Mouse (Mus musculus): ENCODE measurements around the gene Ednra. TPM values are rescaled to one million over a fixed set of nuclear protein-coding genes. Genes with fewer than 3 reads are reported as not detected.

Gene Ednra
- polyA plus RNA-seq, 1 experiment from 2014 or later: 14.3 TPM

DNA sequence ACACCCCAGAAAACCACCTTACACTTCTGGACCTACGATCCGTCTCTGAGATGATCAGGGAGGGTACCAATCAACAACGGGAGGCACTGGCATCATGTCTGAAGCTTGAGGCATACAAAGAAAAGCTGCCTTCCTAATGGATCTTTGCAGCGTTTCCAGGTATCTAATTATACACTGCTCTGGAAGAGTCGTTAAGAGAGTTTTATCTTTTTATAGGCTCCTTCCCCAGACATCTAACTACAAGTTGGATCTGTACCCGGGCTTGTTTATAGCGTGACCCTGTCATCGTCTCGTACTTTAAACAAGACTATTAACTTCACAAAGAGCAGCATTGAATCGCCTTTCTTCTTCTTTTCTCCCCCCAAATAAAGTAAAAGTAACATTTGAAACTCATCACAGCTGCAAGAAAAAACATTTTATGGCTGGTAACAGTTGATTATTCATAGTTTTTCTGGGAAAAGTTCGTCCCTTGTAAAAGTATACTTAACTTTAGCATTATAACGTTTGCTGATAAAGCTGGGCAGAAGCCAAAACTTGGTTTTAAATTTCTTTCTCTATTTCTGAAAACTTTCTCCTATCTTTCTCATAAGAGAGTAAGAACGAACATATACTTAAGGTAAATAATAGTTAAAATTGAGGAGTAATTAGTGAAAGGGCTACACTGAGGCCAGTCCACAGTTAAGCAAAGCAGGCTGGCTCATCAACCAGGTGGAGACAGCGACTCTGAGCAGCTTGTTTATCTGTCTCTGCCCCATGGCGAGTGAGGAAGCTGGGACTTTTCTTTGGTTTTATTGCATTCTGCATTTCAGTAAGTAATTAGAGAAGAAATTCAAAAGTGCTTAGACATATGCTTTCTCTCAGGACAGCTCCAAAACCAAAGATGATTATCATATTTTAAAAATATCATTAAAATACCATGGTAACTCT lies 42.0 kb downstream of the Ednra start:
- Histone ChIP-seq H3K36me3 (no peaks in the 10 kb centered on the region), H3K9me3 (no peaks in the 10 kb centered on the region), H3K27ac (no peak overlapping the region), H3K4me3 (no peak overlapping the region), H3K27me3 (replicated peaks) (no peaks in the 10 kb centered on the region), H3K4me1 (no peaks in the 10 kb centered on the region), H3K4me2 (replicated peaks) (no peak overlapping the region), H3K9ac (no peak overlapping the region)
- 35% methylated on average over 15 of the region's 15 CpGs for WGBS
- no peak for ATAC-seq (ENCODE audit: low FRiP score, low read depth)

- no peak overlapping the region for H3K9ac ChIP-seq
- no peaks in the 10 kb centered on the region for H3K27me3 ChIP-seq (replicated peaks)
- no peak for ATAC-seq (ENCODE audit: low FRiP score, low read depth)
- H3K4me2 ChIP-seq (replicated peaks): no peak overlapping the region
- H3K4me1 ChIP-seq: no peaks in the 10 kb centered on the region
- 77% methylated on average over 4 of the region's 4 CpGs for WGBS
- no peaks in the 10 kb centered on the region for H3K9me3 ChIP-seq
- no peaks in the 10 kb centered on the region for H3K36me3 ChIP-seq
- no peak overlapping the region for H3K27ac ChIP-seq
- H3K4me3 ChIP-seq: no peak overlapping the region
Measured at GRCm38 (mm10) chr8:77672036-77672435, 52.2 kb downstream of the Ednra start.

- no peak for ATAC-seq (ENCODE audit: low FRiP score, low read depth)
- Histone ChIP-seq H3K4me3 (no peak overlapping the region), H3K36me3 (no peaks in the 10 kb centered on the region), H3K27ac (no peak overlapping the region), H3K4me1 (no peaks in the 10 kb centered on the region), H3K4me2 (replicated peaks) (no peak overlapping the region), H3K9ac (no peak overlapping the region), H3K27me3 (replicated peaks) (no peaks in the 10 kb centered on the region), H3K9me3 (no peaks in the 10 kb centered on the region)
- 87% methylated on average over 4 of the region's 4 CpGs for WGBS
Measured at GRCm38 (mm10) chr8:77670612-77671363, 53.5 kb downstream of the Ednra start.

- Histone ChIP-seq H3K9me3 (no peaks in the 10 kb centered on the region), H3K27ac (no peak overlapping the region), H3K4me2 (replicated peaks) (no peak overlapping the region), H3K27me3 (replicated peaks) (no peaks in the 10 kb centered on the region), H3K4me3 (no peak overlapping the region), H3K4me1 (no peaks in the 10 kb centered on the region), H3K9ac (no peak overlapping the region), H3K36me3 (no peaks in the 10 kb centered on the region)
- WGBS: 95% methylated on average over 5 of the region's 5 CpGs
- no peak for ATAC-seq (ENCODE audit: low FRiP score, low read depth)
Measured at GRCm38 (mm10) chr8:77667916-77668315, 56.3 kb downstream of the Ednra start.

DNA sequence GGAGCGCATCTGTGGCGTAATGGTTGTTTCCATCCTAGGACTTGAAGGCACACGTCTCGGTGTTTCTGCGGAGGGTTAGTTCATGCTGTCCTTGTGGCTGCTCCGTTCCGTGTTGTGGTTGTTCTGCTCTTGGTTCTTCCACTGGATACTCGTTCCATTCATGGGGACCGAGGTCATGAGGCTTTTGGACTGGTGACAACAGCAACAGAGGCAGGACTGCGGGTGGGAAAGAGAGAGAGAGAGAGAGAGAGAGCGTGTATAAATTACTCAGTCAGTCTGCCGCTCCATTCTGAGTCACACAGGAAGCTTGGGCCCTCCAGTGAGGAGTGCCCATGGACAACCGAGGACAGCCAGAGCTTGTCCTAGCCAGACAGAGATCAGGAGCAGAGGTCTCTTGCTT lies 59.4 kb downstream of the Ednra start:
- WGBS: 94% methylated on average over 13 of the region's 13 CpGs
- ATAC-seq (ENCODE audit: low FRiP score, low read depth): no peak
- Histone ChIP-seq H3K36me3 (no peaks in the 10 kb centered on the region), H3K9ac (no peak overlapping the region), H3K9me3 (no peaks in the 10 kb centered on the region), H3K4me1 (no peaks in the 10 kb centered on the region), H3K4me2 (replicated peaks) (no peak overlapping the region), H3K27me3 (replicated peaks) (no peaks in the 10 kb centered on the region), H3K4me3 (no peak overlapping the region), H3K27ac (no peak overlapping the region)

DNA sequence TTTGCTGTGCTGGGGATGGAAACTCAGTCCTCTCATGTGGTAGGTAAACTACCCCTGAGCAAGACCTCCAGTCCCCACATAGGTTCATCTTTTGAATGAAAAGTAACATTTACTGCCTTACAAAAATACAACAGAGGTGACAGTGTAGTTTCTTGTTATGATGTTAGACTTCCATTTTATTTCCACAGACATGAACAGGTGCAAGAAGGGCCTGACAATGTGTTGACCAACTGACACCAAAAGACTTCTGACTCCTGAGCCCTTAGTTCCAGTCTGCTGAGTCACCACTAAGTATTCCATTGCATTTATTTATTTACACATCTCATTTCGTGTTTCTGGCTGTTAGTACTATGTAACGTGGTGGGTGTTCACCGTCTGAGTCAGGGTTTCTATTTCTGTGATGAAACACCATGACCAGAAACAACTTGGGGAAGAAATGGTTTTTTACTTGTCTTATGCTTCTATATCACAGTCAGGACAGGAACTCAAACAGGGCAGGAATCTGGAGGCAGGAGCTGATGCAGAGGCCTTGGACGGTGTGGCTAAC lies 64.7 kb downstream of the Ednra start:
- WGBS: 81% methylated on average over 4 of the region's 4 CpGs
- H3K4me2 ChIP-seq (replicated peaks): no peak overlapping the region
- no peak overlapping the region for H3K27ac ChIP-seq
- no peak overlapping the region for H3K9ac ChIP-seq
- H3K4me1 ChIP-seq: no peaks in the 10 kb centered on the region
- ATAC-seq (ENCODE audit: low FRiP score, low read depth): no peak
- H3K4me3 ChIP-seq: no peak overlapping the region
- no peaks in the 10 kb centered on the region for H3K27me3 ChIP-seq (replicated peaks)
- no peaks in the 10 kb centered on the region for H3K9me3 ChIP-seq
- no peaks in the 10 kb centered on the region for H3K36me3 ChIP-seq

- 70% methylated on average over 3 of the region's 3 CpGs for whole genome bisulfite sequencing
- no peak for ATAC-seq (ENCODE audit: low FRiP score, low read depth)
- H3K27me3 ChIP-seq (replicated peaks): no peaks in the 10 kb centered on the region
Measured at GRCm38 (mm10) chr8:77658356-77658755, 65.9 kb downstream of the Ednra start.

DNA sequence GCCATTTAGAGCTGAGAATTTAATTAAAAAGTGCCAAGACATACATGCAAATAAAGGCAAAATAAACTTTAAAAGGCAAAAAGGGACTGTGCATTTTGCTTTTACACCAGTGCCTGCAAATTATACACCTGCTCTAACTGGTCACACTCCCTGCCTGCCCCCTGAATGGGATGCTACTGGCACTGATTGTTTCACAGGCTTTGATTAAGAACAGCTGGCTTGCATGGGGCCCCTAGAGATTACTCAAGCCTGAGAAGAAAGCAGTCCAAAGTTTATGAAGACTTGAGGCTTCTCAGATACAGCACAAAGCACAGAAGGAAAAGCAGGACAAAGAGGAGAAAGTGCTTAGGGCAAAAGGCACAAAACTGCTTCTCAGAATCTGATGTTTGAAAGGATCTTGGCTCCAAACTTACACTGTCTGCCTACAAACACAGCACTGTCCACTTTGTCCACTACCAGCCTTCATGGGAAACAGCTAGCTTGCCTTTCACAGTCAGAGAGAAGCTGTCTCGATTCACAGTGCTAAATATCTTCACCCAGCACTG lies 73.5 kb downstream of the Ednra start:
- 61% methylated on average over 1 of the region's 1 CpGs for WGBS
- no peak for ATAC-seq (ENCODE audit: low FRiP score, low read depth)
- Histone ChIP-seq H3K27me3 (replicated peaks) (no peaks in the 10 kb centered on the region), H3K36me3 (no peaks in the 10 kb centered on the region), H3K4me1 (no peaks in the 10 kb centered on the region), H3K9me3 (no peaks in the 10 kb centered on the region), H3K4me2 (replicated peaks) (no peak overlapping the region), H3K27ac (no peak overlapping the region), H3K4me3 (no peak overlapping the region), H3K9ac (no peak overlapping the region)

More at GRCm38 (mm10) chr8:77658356-77658755, 65.9 kb downstream of the Ednra start:
- no peak overlapping the region for H3K4me3 ChIP-seq
- H3K4me1 ChIP-seq: no peaks in the 10 kb centered on the region
- H3K4me2 ChIP-seq (replicated peaks): no peak overlapping the region
- no peak overlapping the region for H3K27ac ChIP-seq
- no peak overlapping the region for H3K9ac ChIP-seq
- H3K9me3 ChIP-seq: no peaks in the 10 kb centered on the region
- H3K36me3 ChIP-seq: no peaks in the 10 kb centered on the region

DNA sequence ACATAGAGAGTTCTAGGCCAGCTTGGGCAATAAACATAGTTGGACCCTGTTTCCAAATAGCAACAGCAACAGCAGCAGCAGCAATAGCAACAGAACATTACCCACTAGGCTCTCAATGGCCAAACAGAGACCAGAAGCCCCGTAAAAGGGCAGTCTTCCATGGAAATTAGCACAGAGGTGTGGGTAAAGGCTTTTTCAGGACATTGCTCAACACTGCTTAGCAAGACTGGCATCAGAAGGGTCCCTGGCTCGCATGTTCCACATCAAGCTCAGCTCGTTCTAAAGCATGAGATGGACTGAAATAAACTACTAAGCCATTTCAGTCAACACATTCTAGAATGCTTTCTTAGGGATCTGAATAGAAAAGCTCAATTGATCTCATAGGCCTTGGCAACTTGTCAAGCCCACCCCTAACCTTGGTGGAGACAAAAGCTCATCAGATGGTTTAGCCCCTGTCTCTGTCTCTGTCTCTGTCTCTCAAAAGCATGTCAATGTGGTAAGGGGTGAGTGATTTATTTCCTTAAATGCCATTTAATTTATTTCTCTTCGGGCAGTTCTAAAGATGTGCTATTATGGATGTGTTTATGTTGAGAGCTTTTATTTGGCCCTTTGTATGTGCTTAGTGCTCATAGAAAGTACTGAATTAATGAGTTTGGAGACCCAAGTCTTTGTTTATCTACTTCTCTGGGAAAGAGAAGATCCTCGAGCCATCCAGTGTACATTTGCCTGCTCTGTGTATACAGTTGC lies 84.0 kb downstream of the Ednra start:
- 60% methylated on average over 5 of the region's 5 CpGs for WGBS
- no peak overlapping the region for H3K4me3 ChIP-seq

DNA sequence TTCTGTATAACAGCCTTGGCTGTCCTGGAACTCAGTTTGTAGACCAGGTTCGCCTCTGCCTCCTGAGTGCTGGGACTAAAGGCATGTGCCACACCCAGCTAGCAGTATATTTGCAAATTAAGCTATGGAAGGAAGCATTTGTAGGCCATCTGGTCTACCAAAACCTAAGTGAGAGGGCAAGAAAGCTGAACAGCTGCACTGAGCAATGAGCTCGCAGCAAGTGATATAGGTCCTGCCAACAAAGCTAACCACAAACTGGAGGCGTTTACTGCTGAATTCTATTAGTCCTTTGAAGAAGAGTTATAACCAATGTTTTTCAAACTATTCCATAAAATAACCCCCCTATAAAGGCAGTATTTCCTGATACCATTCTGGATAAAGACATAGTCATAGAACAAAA lies 86.7 kb downstream of the Ednra start:
- H3K27ac ChIP-seq: no peak overlapping the region
- H3K36me3 ChIP-seq: no peaks in the 10 kb centered on the region
- WGBS: 83% methylated on average over 3 of the region's 3 CpGs
- no peak overlapping the region for H3K9ac ChIP-seq
- no peak for ATAC-seq (ENCODE audit: low FRiP score, low read depth)
- H3K27me3 ChIP-seq (replicated peaks): no peaks in the 10 kb centered on the region
- H3K9me3 ChIP-seq: no peaks in the 10 kb centered on the region
- H3K4me3 ChIP-seq: no peak overlapping the region
- H3K4me2 ChIP-seq (replicated peaks): no peak overlapping the region
- H3K4me1 ChIP-seq: no peaks in the 10 kb centered on the region

More for the DNA sequence above, 84.0 kb downstream of the Ednra start:
- no peak overlapping the region for H3K4me2 ChIP-seq (replicated peaks)
- H3K9ac ChIP-seq: no peak overlapping the region
- H3K4me1 ChIP-seq: no peaks in the 10 kb centered on the region
- no peak for ATAC-seq (ENCODE audit: low FRiP score, low read depth)
- H3K27me3 ChIP-seq (replicated peaks): no peaks in the 10 kb centered on the region
- no peaks in the 10 kb centered on the region for H3K36me3 ChIP-seq
- H3K27ac ChIP-seq: no peak overlapping the region
- no peaks in the 10 kb centered on the region for H3K9me3 ChIP-seq

GRCm38 (mm10) chr8:77634035-77634434 lies 90.2 kb downstream of the Ednra start:
- Histone ChIP-seq H3K27me3 (replicated peaks) (no peaks in the 10 kb centered on the region), H3K36me3 (no peaks in the 10 kb centered on the region), H3K9ac (no peak overlapping the region), H3K4me3 (no peak overlapping the region), H3K27ac (no peak overlapping the region), H3K4me2 (replicated peaks) (no peak overlapping the region), H3K9me3 (no peaks in the 10 kb centered on the region), H3K4me1 (no peaks in the 10 kb centered on the region)
- ATAC-seq (ENCODE audit: low FRiP score, low read depth): no peak
- 81% methylated on average over 5 of the region's 5 CpGs for WGBS

Measured in neural tube, embryonic 12.5 days (tissue).